Mouse (Mus musculus): ENCODE data around the gene Ing3. TPM values are rescaled to one million over a fixed set of nuclear protein-coding genes. Genes with fewer than 3 reads are reported as not detected.

The Ing3 gene
- polyA plus RNA-seq, 1 experiment from 2014 or later = 50.5 TPM

GRCm38 (mm10) chr6:21987554-21987953 is 38.2 kb downstream of the Ing3 start:
- no peak for DNase-seq
- H3K9ac ChIP-seq (replicated peaks; ENCODE audit: low read length) = no peak overlapping the region
- no peaks in the 10 kb centered on the region for H3K9me3 ChIP-seq (ENCODE audit: control insufficient read depth, low read length)
- 90% methylated on average over 2 of the region's 2 CpGs for WGBS
- H3K4me3 ChIP-seq (replicated peaks; ENCODE audit: low read depth, low read length) = no peak overlapping the region
- peaks cover 14% of the 10 kb centered on the region; the same call in 1 of the 2 replicates for H3K4me1 ChIP-seq (ENCODE audit: control insufficient read depth, insufficient read depth, low read length)
- peaks cover 25% of the 10 kb centered on the region for H3K27me3 ChIP-seq (ENCODE audit: control insufficient read depth, insufficient read depth, low read length)
- no peak overlapping the region for H3K27ac ChIP-seq (replicated peaks; ENCODE audit: low read depth, low read length)
- no peaks in the 10 kb centered on the region for H3K36me3 ChIP-seq (ENCODE audit: control insufficient read depth, insufficient read depth, low read length)
- no peak overlapping the region for H3K4me2 ChIP-seq (ENCODE audit: low read length)
- no peak for ATAC-seq (ENCODE audit: low FRiP score, low TSS enrichment)

GRCm38 (mm10) chr6:21988296-21988695 is 38.9 kb downstream of the Ing3 start:
- DNase-seq = no peak
- ATAC-seq (ENCODE audit: low FRiP score, low TSS enrichment) = no peak
- Histone ChIP-seq H3K9ac (replicated peaks; ENCODE audit: low read length) (no peak overlapping the region), H3K4me1 (ENCODE audit: control insufficient read depth, insufficient read depth, low read length) (peaks cover 14% of the 10 kb centered on the region; the same call in 1 of the 2 replicates), H3K4me2 (ENCODE audit: low read length) (no peak overlapping the region), H3K4me3 (replicated peaks; ENCODE audit: low read depth, low read length) (no peak overlapping the region), H3K27me3 (ENCODE audit: control insufficient read depth, insufficient read depth, low read length) (peaks cover 25% of the 10 kb centered on the region), H3K36me3 (ENCODE audit: control insufficient read depth, insufficient read depth, low read length) (no peaks in the 10 kb centered on the region), H3K9me3 (ENCODE audit: control insufficient read depth, low read length) (no peaks in the 10 kb centered on the region), H3K27ac (replicated peaks; ENCODE audit: low read depth, low read length) (no peak overlapping the region)
- 91% methylated on average over 5 of the region's 5 CpGs for WGBS

- H3K27ac ChIP-seq (replicated peaks; ENCODE audit: low read depth, low read length) = no peak overlapping the region
- no peak overlapping the region for H3K9ac ChIP-seq (replicated peaks; ENCODE audit: low read length)
- WGBS = 92% methylated on average over 4 of the region's 4 CpGs
- no peak for ATAC-seq (ENCODE audit: low FRiP score, low TSS enrichment)
- H3K36me3 ChIP-seq (ENCODE audit: control insufficient read depth, insufficient read depth, low read length) = no peaks in the 10 kb centered on the region
- H3K27me3 ChIP-seq (ENCODE audit: control insufficient read depth, insufficient read depth, low read length) = peaks cover 25% of the 10 kb centered on the region
- no peak overlapping the region for H3K4me2 ChIP-seq (ENCODE audit: low read length)
- DNase-seq = no peak
- peaks cover 14% of the 10 kb centered on the region; the same call in 1 of the 2 replicates for H3K4me1 ChIP-seq (ENCODE audit: control insufficient read depth, insufficient read depth, low read length)
- H3K4me3 ChIP-seq (replicated peaks; ENCODE audit: low read depth, low read length) = no peak overlapping the region
- no peaks in the 10 kb centered on the region for H3K9me3 ChIP-seq (ENCODE audit: control insufficient read depth, low read length)
Measured at GRCm38 (mm10) chr6:21989081-21989480, 39.7 kb downstream of the Ing3 start.

GRCm38 (mm10) chr6:21990181-21991135 is 41.1 kb downstream of the Ing3 start:
- no peaks in the 10 kb centered on the region for H3K36me3 ChIP-seq (ENCODE audit: control insufficient read depth, insufficient read depth, low read length)
- H3K9ac ChIP-seq (replicated peaks; ENCODE audit: low read length) = no peak overlapping the region
- peaks cover 22% of the 10 kb centered on the region for H3K27me3 ChIP-seq (ENCODE audit: control insufficient read depth, insufficient read depth, low read length)
- no peaks in the 10 kb centered on the region for H3K9me3 ChIP-seq (ENCODE audit: control insufficient read depth, low read length)
- no peak overlapping the region for H3K4me3 ChIP-seq (replicated peaks; ENCODE audit: low read depth, low read length)
- WGBS = 75% methylated on average over 9 of the region's 9 CpGs
- no peak overlapping the region for H3K27ac ChIP-seq (replicated peaks; ENCODE audit: low read depth, low read length)
- no peak overlapping the region for H3K4me2 ChIP-seq (ENCODE audit: low read length)
- ATAC-seq (ENCODE audit: low FRiP score, low TSS enrichment) (no peak), DNase-seq (no peak)
- peaks cover 9% of the 10 kb centered on the region; the same call in 1 of the 2 replicates for H3K4me1 ChIP-seq (ENCODE audit: control insufficient read depth, insufficient read depth, low read length)

DNA sequence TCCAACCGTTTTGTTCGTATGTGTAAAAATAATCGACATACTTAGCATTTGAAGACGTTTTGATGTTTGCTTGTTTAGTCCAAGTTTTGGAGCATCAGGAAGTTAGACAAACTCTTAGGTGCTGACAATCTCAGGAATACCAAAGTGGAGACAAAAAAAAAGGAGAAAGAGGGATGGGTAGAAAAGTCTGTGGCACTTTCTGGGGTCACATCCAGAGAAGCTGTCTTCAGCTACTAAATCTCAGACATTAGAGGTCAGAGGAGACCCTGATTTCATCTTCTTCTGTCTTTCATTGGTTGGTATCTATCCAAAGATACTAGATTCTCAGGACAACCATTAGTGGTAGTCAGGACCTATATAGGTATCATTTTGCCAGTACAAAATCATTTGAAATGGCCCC is 41.8 kb downstream of the Ing3 start:
- H3K9me3 ChIP-seq (ENCODE audit: control insufficient read depth, low read length) = no peaks in the 10 kb centered on the region
- H3K27me3 ChIP-seq (ENCODE audit: control insufficient read depth, insufficient read depth, low read length) = peaks cover 15% of the 10 kb centered on the region
- H3K4me2 ChIP-seq (ENCODE audit: low read length) = no peak overlapping the region
- H3K36me3 ChIP-seq (ENCODE audit: control insufficient read depth, insufficient read depth, low read length) = no peaks in the 10 kb centered on the region
- DNase-seq (no peak), ATAC-seq (ENCODE audit: low FRiP score, low TSS enrichment) (no peak)
- 87% methylated on average over 4 of the region's 4 CpGs for WGBS
- no peak overlapping the region for H3K4me3 ChIP-seq (replicated peaks; ENCODE audit: low read depth, low read length)
- H3K27ac ChIP-seq (replicated peaks; ENCODE audit: low read depth, low read length) = no peak overlapping the region
- no peak overlapping the region for H3K9ac ChIP-seq (replicated peaks; ENCODE audit: low read length)
- H3K4me1 ChIP-seq (ENCODE audit: control insufficient read depth, insufficient read depth, low read length) = peaks cover 6% of the 10 kb centered on the region; the same call in 1 of the 2 replicates

DNA sequence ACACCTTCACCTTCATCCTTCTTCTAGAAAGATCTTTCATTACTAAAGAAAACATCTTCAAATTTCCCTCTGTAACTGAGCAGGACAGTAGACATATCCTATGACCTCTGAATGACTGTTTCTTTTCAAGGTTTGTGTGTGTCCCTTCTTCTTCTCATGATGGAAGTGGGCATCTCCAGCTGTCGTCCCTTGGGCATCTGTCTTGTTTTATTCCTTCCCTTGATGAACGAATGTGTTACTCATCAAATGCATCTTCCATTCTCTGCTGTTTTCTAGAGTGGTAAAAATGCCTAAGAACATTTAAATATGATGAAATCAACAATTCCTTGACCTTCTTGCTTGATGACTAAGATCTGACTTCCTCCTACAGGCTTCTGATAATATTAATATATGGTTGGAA is 43.7 kb downstream of the Ing3 start:
- ATAC-seq (ENCODE audit: low FRiP score, low TSS enrichment) (no peak), DNase-seq (no peak)
- no peaks in the 10 kb centered on the region for H3K36me3 ChIP-seq (ENCODE audit: control insufficient read depth, insufficient read depth, low read length)
- WGBS = 84% methylated on average over 2 of the region's 2 CpGs
- no peak overlapping the region for H3K27ac ChIP-seq (replicated peaks; ENCODE audit: low read depth, low read length)
- H3K4me1 ChIP-seq (ENCODE audit: control insufficient read depth, insufficient read depth, low read length) = no peaks in the 10 kb centered on the region
- no peak overlapping the region for H3K4me3 ChIP-seq (replicated peaks; ENCODE audit: low read depth, low read length)
- H3K9me3 ChIP-seq (ENCODE audit: control insufficient read depth, low read length) = no peaks in the 10 kb centered on the region
- H3K9ac ChIP-seq (replicated peaks; ENCODE audit: low read length) = no peak overlapping the region
- H3K27me3 ChIP-seq (ENCODE audit: control insufficient read depth, insufficient read depth, low read length) = no peaks in the 10 kb centered on the region
- no peak overlapping the region for H3K4me2 ChIP-seq (ENCODE audit: low read length)

GRCm38 (mm10) chr6:21998131-21998530 is 48.8 kb downstream of the Ing3 start:
- Histone ChIP-seq H3K9me3 (ENCODE audit: control insufficient read depth, low read length) (no peaks in the 10 kb centered on the region), H3K4me2 (ENCODE audit: low read length) (no peak overlapping the region), H3K4me3 (replicated peaks; ENCODE audit: low read depth, low read length) (no peak overlapping the region), H3K4me1 (ENCODE audit: control insufficient read depth, insufficient read depth, low read length) (0 out of 2 replicates have a peak, but pooled peaks cover 4% of the 10 kb centered on the region), H3K36me3 (ENCODE audit: control insufficient read depth, insufficient read depth, low read length) (no peaks in the 10 kb centered on the region), H3K27me3 (ENCODE audit: control insufficient read depth, insufficient read depth, low read length) (no peaks in the 10 kb centered on the region), H3K27ac (replicated peaks; ENCODE audit: low read depth, low read length) (no peak overlapping the region), H3K9ac (replicated peaks; ENCODE audit: low read length) (no peak overlapping the region)
- DNase-seq (no peak), ATAC-seq (ENCODE audit: low FRiP score, low TSS enrichment) (no peak)
- WGBS = 77% methylated on average over 4 of the region's 4 CpGs

DNA sequence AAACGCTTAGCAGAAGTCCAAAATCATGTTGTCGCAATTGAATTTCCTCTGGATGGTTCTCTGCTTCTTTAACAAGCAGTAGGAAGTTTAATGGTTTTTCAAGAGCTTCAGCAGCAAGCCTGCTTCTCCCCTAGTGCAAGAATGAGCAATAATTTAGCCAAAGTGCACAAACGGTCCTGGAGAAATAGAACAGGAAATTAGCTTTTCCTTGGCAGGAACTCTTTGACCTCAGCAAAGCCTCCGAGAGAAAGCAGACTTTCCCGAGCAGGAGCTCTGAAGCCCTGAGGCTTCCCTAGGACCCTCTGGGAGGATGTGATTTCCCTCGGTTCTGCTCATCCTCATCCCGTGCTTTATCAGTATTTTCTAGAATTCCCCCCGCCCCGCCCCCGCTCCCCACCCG is 49.7 kb downstream of the Ing3 start:
- DNase-seq (no peak), ATAC-seq (ENCODE audit: low FRiP score, low TSS enrichment) (no peak)
- Histone ChIP-seq H3K4me2 (ENCODE audit: low read length) (no peak overlapping the region), H3K4me3 (replicated peaks; ENCODE audit: low read depth, low read length) (no peak overlapping the region), H3K9ac (replicated peaks; ENCODE audit: low read length) (no peak overlapping the region), H3K27ac (replicated peaks; ENCODE audit: low read depth, low read length) (no peak overlapping the region), H3K36me3 (ENCODE audit: control insufficient read depth, insufficient read depth, low read length) (no peaks in the 10 kb centered on the region), H3K9me3 (ENCODE audit: control insufficient read depth, low read length) (no peaks in the 10 kb centered on the region), H3K27me3 (ENCODE audit: control insufficient read depth, insufficient read depth, low read length) (no peaks in the 10 kb centered on the region; the same call in 1 of the 2 replicates), H3K4me1 (ENCODE audit: control insufficient read depth, insufficient read depth, low read length) (0 out of 2 replicates have a peak, but pooled peaks cover 6% of the 10 kb centered on the region)
- WGBS = 61% methylated on average over 11 of the region's 11 CpGs

DNA sequence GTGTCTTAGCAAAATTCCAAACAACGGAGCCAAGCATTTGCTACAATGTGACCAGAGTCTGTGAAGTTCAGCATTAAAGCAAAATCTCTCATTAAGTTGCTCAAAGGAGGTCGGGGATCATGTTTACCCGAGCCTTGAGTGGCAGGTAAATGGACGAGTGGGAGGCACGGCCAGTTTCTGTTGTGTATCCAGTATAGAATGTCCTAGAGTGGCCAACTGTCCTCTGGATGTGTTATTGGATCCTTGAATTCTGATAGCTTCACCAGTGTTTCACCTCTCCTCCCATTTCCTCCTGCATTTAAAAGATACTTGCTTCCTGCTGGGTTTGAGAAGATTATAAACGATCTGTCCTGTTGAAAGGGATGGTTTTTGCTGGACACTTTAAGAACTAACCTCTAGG is 50.7 kb downstream of the Ing3 start:
- DNase-seq = no peak
- Histone ChIP-seq H3K27me3 (ENCODE audit: control insufficient read depth, insufficient read depth, low read length) (no peaks in the 10 kb centered on the region; the same call in 1 of the 2 replicates), H3K4me3 (replicated peaks; ENCODE audit: low read depth, low read length) (no peak overlapping the region), H3K36me3 (ENCODE audit: control insufficient read depth, insufficient read depth, low read length) (no peaks in the 10 kb centered on the region), H3K4me1 (ENCODE audit: control insufficient read depth, insufficient read depth, low read length) (0 out of 2 replicates have a peak, but pooled peaks cover 6% of the 10 kb centered on the region), H3K27ac (replicated peaks; ENCODE audit: low read depth, low read length) (no peak overlapping the region), H3K4me2 (ENCODE audit: low read length) (no peak overlapping the region), H3K9ac (replicated peaks; ENCODE audit: low read length) (no peak overlapping the region), H3K9me3 (ENCODE audit: control insufficient read depth, low read length) (no peaks in the 10 kb centered on the region)
- no peak for ATAC-seq (ENCODE audit: low FRiP score, low TSS enrichment)
- WGBS = 53% methylated on average over 6 of the region's 6 CpGs
